8 mouse cellular contexts compared by ENCODE assay signal in genomic region chr19:41264331-41264799, GRCm38 (mm10). TPM values are rescaled to one million over a fixed set of nuclear protein-coding genes. Genes with fewer than 3 reads are reported as not detected.
DNase-seq lines count a peak whose midpoint lies in the region; ATAC-seq and TF ChIP-seq lines count a peak whose summit lies in the region.

No protein-coding gene starts in this region.

- intact Hi-C loops in heart, postnatal 25 days (cut with DNase I): no loop called here

- no peak for TF ChIP-seq CTCF in CH12.LX (conservative IDR thresholded peaks at IDR 0.05 in 1 of 2, IDR thresholded peaks at IDR 0.05 in 1 of 2; ENCODE audit: low read depth in 2 of 2, low read length in 2 of 2)
- no peak for TF ChIP-seq CTCF in intestine, postnatal 0 days (IDR thresholded peaks at IDR 0.05; ENCODE audit: low read depth)

- H3K9ac ChIP-seq in heart, embryonic 11.5 days (ENCODE audit: low read depth, low read length): peak overlapping the region; percentile 99
- H3K9ac ChIP-seq in CH12.LX (ENCODE audit: insufficient read depth, low read depth): peak overlapping the region; percentile 92
- peak overlapping the region; percentile 98 for H3K9ac ChIP-seq in embryonic facial prominence, embryonic 11.5 days (replicated peaks; ENCODE audit: low read length)
- peak overlapping the region; percentile 98 for H3K9ac ChIP-seq in intestine, postnatal 0 days (ENCODE audit: low read depth, low read length)
- H3K9ac ChIP-seq in neural tube, embryonic 12.5 days: peak overlapping the region; percentile 96

- peaks cover 6% of the 10 kb centered on the region; the same call in 1 of the 2 replicates for H3K4me1 ChIP-seq in heart, embryonic 11.5 days (ENCODE audit: control insufficient read depth, insufficient read depth, low read length)
- H3K4me1 ChIP-seq in CH12.LX (ENCODE audit: control insufficient read depth in 1 of 2, insufficient read depth in 2 of 2): peaks cover 4 to 34% of the 10 kb centered on the region in 2 experiments
- no peaks in the 10 kb centered on the region for H3K4me1 ChIP-seq in embryonic facial prominence, embryonic 11.5 days (ENCODE audit: control insufficient read depth, insufficient read depth, low read length)
- peaks cover 15% of the 10 kb centered on the region; the same call in 1 of the 2 replicates for H3K4me1 ChIP-seq in intestine, postnatal 0 days (replicated peaks; ENCODE audit: control insufficient read depth, insufficient read depth, low read length)
- peaks cover 20% of the 10 kb centered on the region for H3K4me1 ChIP-seq in neural tube, embryonic 12.5 days

- 27% methylated on average over 13 of the region's 13 CpGs for WGBS in heart, embryonic 11.5 days (ENCODE audit: insufficient replicate concordance)
- WGBS in embryonic facial prominence, embryonic 11.5 days: 44% methylated on average over 13 of the region's 13 CpGs
- WGBS in intestine, postnatal 0 days: 13% methylated on average over 13 of the region's 13 CpGs
- 41% methylated on average over 13 of the region's 13 CpGs for WGBS in neural tube, embryonic 12.5 days

- no peak for TF ChIP-seq RAD21 in CH12.LX (IDR thresholded peaks at IDR 0.05; ENCODE audit: low read depth, low read length)

- peak overlapping the region; percentile 67 for H3K4me2 ChIP-seq in heart, embryonic 11.5 days
- H3K4me2 ChIP-seq in CH12.LX (ENCODE audit: insufficient read depth, low read depth, poor library complexity, severe bottlenecking): peak overlapping the region; percentile 98
- H3K4me2 ChIP-seq in embryonic facial prominence, embryonic 11.5 days (ENCODE audit: low read depth, low read length): peak overlapping the region; percentile 72
- H3K4me2 ChIP-seq in intestine, postnatal 0 days (replicated peaks; ENCODE audit: low read depth): peak overlapping the region; percentile 83
- peak overlapping the region; percentile 80 for H3K4me2 ChIP-seq in neural tube, embryonic 12.5 days (replicated peaks)

- H3K9me3 ChIP-seq in heart, embryonic 11.5 days (replicated peaks; ENCODE audit: control insufficient read depth, low read length): no peaks in the 10 kb centered on the region
- no peaks in the 10 kb centered on the region for H3K9me3 ChIP-seq in CH12.LX (replicated peaks; ENCODE audit: low read length)
- no peaks in the 10 kb centered on the region for H3K9me3 ChIP-seq in embryonic facial prominence, embryonic 11.5 days (replicated peaks; ENCODE audit: control insufficient read depth, low read length)
- H3K9me3 ChIP-seq in intestine, postnatal 0 days (ENCODE audit: control insufficient read depth): no peaks in the 10 kb centered on the region
- no peaks in the 10 kb centered on the region for H3K9me3 ChIP-seq in neural tube, embryonic 12.5 days

- peak overlapping the region; percentile 96 for H3K4me3 ChIP-seq in heart, embryonic 11.5 days (ENCODE audit: low read depth, low read length)
- peak overlapping the region; percentile 73 to 85 (median 82) for H3K4me3 ChIP-seq in CH12.LX (replicated peaks in 1 of 3; ENCODE audit: low read depth in 2 of 3, low read length in 2 of 3, poor library complexity in 1 of 3)
- H3K4me3 ChIP-seq in embryonic facial prominence, embryonic 11.5 days (ENCODE audit: low read depth, low read length): peak overlapping the region; percentile 97
- H3K4me3 ChIP-seq in intestine, postnatal 0 days (ENCODE audit: low read depth, low read length): peak overlapping the region; percentile 98
- peak overlapping the region; percentile 98 for H3K4me3 ChIP-seq in neural tube, embryonic 12.5 days

- H3K36me3 ChIP-seq in heart, embryonic 11.5 days (ENCODE audit: control insufficient read depth, insufficient read depth, low read length): no peaks in the 10 kb centered on the region
- H3K36me3 ChIP-seq in CH12.LX (replicated peaks in 1 of 2; ENCODE audit: control insufficient read depth in 1 of 2, insufficient read depth in 1 of 2, low read length in 1 of 2): peaks cover 0 to 18% of the 10 kb centered on the region in 2 experiments
- no peaks in the 10 kb centered on the region for H3K36me3 ChIP-seq in embryonic facial prominence, embryonic 11.5 days (replicated peaks; ENCODE audit: control insufficient read depth, insufficient read depth, low read depth, low read length)
- no peaks in the 10 kb centered on the region for H3K36me3 ChIP-seq in intestine, postnatal 0 days (ENCODE audit: control insufficient read depth, insufficient read depth)
- no peaks in the 10 kb centered on the region for H3K36me3 ChIP-seq in neural tube, embryonic 12.5 days

- dilution Hi-C loops in CH12.LX (cut with MboI; ENCODE audit: extremely low pct_ligation_motif_present, extremely low pct_unique_long_range_greater_than_20kb, low sequenced_read_pairs): no loop called here

- H3K79me2 ChIP-seq in CH12.LX (replicated peaks; ENCODE audit: control insufficient read depth, extremely low read depth, insufficient read depth, poor library complexity, severe bottlenecking): peaks cover 35% of the 10 kb centered on the region

- no peak for TF ChIP-seq EP300 in CH12.LX (IDR thresholded peaks at IDR 0.05; ENCODE audit: low read length)

- TF ChIP-seq POLR2A in CH12.LX (IDR thresholded peaks at IDR 0.05; ENCODE audit: low read depth, low read length): no peak

- in situ Hi-C loops in CH12.LX (cut with MboI; ENCODE audit: low pct_ligation_motif_present, low pct_unique_long_range_greater_than_20kb, low sequenced_read_pairs): no loop called here

- no peak for DNase-seq in heart, postnatal 25 days (ENCODE audit: low spot score)
- DNase-seq in CH12.LX (ENCODE audit: extremely low read depth): peak; percentile 23
- no peak for DNase-seq in embryonic facial prominence, embryonic 11.5 days (ENCODE audit: low spot score)
- no peak for DNase-seq in gastrocnemius, postnatal 4 days (ENCODE audit: low spot score in 2 of 2)
- no peak for DNase-seq in frontal cortex, postnatal 14 days (ENCODE audit: low spot score in 2 of 2)

- no peaks in the 10 kb centered on the region for H3K27me3 ChIP-seq in heart, embryonic 11.5 days (ENCODE audit: control insufficient read depth, insufficient read depth, low read length)
- no peaks in the 10 kb centered on the region for H3K27me3 ChIP-seq in CH12.LX (replicated peaks)
- H3K27me3 ChIP-seq in embryonic facial prominence, embryonic 11.5 days (ENCODE audit: control insufficient read depth, insufficient read depth, low read length): no peaks in the 10 kb centered on the region
- H3K27me3 ChIP-seq in intestine, postnatal 0 days (replicated peaks; ENCODE audit: control insufficient read depth, insufficient read depth, low read length): no peaks in the 10 kb centered on the region
- no peaks in the 10 kb centered on the region for H3K27me3 ChIP-seq in neural tube, embryonic 12.5 days (replicated peaks)

- peak overlapping the region; percentile 98 for H3K27ac ChIP-seq in heart, embryonic 11.5 days (ENCODE audit: low read depth, low read length)
- H3K27ac ChIP-seq in CH12.LX (ENCODE audit: insufficient read depth, low read depth): peak overlapping the region; percentile 79
- H3K27ac ChIP-seq in embryonic facial prominence, embryonic 11.5 days (replicated peaks; ENCODE audit: low read depth, low read length): no peak overlapping the region
- H3K27ac ChIP-seq in intestine, postnatal 0 days (ENCODE audit: low read depth, low read length): peak overlapping the region; percentile 100
- H3K27ac ChIP-seq in neural tube, embryonic 12.5 days: peak overlapping the region; percentile 93

- ATAC-seq in heart, embryonic 11.5 days (replicated peaks; ENCODE audit: insufficient number of reproducible peaks, low FRiP score, low TSS enrichment): no peak
- no peak for ATAC-seq in embryonic facial prominence, embryonic 11.5 days (replicated peaks; ENCODE audit: insufficient number of reproducible peaks, low FRiP score, low TSS enrichment, low read depth)
- ATAC-seq in intestine, postnatal 0 days: no peak
- ATAC-seq in neural tube, embryonic 12.5 days (ENCODE audit: low FRiP score, low read depth): peak; percentile 9; the same call in 1 of the 2 replicates

TF ChIP-seq in CH12.LX, 34 proteins besides CTCF, POLR2A, EP300 and RAD21:
- no peak for TF ChIP-seq SIN3A (IDR thresholded peaks at IDR 0.05; ENCODE audit: low read length)
- no peak for TF ChIP-seq JUND (conservative IDR thresholded peaks at IDR 0.05; ENCODE audit: low read depth, low read length)
- TF ChIP-seq CHD1 (IDR thresholded peaks at IDR 0.05; ENCODE audit: low read depth, low read length): no peak
- no peak for TF ChIP-seq PAX5 (IDR thresholded peaks at IDR 0.05; ENCODE audit: low read length)
- TF ChIP-seq TBP (conservative IDR thresholded peaks at IDR 0.05; ENCODE audit: low read depth, low read length): no peak
- TF ChIP-seq NRF1 (IDR thresholded peaks at IDR 0.05; ENCODE audit: low read depth, low read length): no peak
- TF ChIP-seq MAFK (IDR thresholded peaks at IDR 0.05; ENCODE audit: insufficient replicate concordance, low read length): no peak
- no peak for TF ChIP-seq SMC3 (IDR thresholded peaks at IDR 0.05; ENCODE audit: low read depth, low read length)
- no peak for TF ChIP-seq MAX (IDR thresholded peaks at IDR 0.05; ENCODE audit: low read length)
- no peak for TF ChIP-seq IRF4 (IDR thresholded peaks at IDR 0.05; ENCODE audit: low read depth, low read length)
- TF ChIP-seq CHD2 (IDR thresholded peaks at IDR 0.05; ENCODE audit: low read length): no peak

RNA-seq across cellular contexts. Expression of gene Tm9sf3, which starts 0.6 kb away (rescaled TPM):
- 92.1 and 135 TPM in 2 replicates for polyA plus RNA-seq in heart, embryonic 11.5 days (2014; fragmentation: Nextera tagmentation; extraction: Ambion mirVana)
- 10 to 100 TPM; 72.5 to 82.2 TPM for total RNA-seq in heart, postnatal 25 days (2021)
- total RNA-seq in CH12.LX (2012; rRNA removed) (137 and 162 TPM in 2 replicates), CH12.LX (2014; rRNA removed) (294 and 332 TPM in 2 replicates)
- polyA plus RNA-seq in CH12.LX (2012; ENCODE audit: insufficient read length, low read depth): 175 and 182 TPM in 2 replicates
- 171 and 174 TPM in 2 replicates for polyA plus RNA-seq in embryonic facial prominence, embryonic 11.5 days (2014; fragmentation: Nextera tagmentation; extraction: Ambion mirVana)
- 105 and 107 TPM in 2 replicates for polyA plus RNA-seq in intestine, postnatal 0 days (2015; fragmentation: Nextera tagmentation; extraction: Ambion mirVana)
- 123 and 137 TPM in 2 replicates for polyA plus RNA-seq in neural tube, embryonic 12.5 days (2016; fragmentation: Nextera tagmentation; extraction: Ambion mirVana)
- 100 to 1,000 TPM; 115 to 127 TPM for total RNA-seq in gastrocnemius, postnatal 4 days (2021)

RNA-seq across cellular contexts. Expression of gene Tll2, which starts 57.7 kb away (rescaled TPM):
- not detected in 2 replicates for polyA plus RNA-seq in heart, embryonic 11.5 days (2014; fragmentation: Nextera tagmentation; extraction: Ambion mirVana)
- total RNA-seq in heart, postnatal 25 days (2021): under 1 TPM; 0.50 to 0.70 TPM
- not detected in 2 replicates for total RNA-seq in CH12.LX (2012; rRNA removed)
- total RNA-seq in CH12.LX (2014; rRNA removed): not detected in 2 replicates
- not detected in 2 replicates for polyA plus RNA-seq in CH12.LX (2012; ENCODE audit: insufficient read length, low read depth)
- polyA plus RNA-seq in embryonic facial prominence, embryonic 11.5 days (2014; fragmentation: Nextera tagmentation; extraction: Ambion mirVana): 0.06 and 0.31 TPM in 2 replicates
- 0.10 TPM in 2 replicates for polyA plus RNA-seq in intestine, postnatal 0 days (2015; fragmentation: Nextera tagmentation; extraction: Ambion mirVana)
- 1.1 and 1.5 TPM in 2 replicates for polyA plus RNA-seq in neural tube, embryonic 12.5 days (2016; fragmentation: Nextera tagmentation; extraction: Ambion mirVana)
- total RNA-seq in gastrocnemius, postnatal 4 days (2021): under 1 TPM; 0.54 to 0.61 TPM
